Mouse (Mus musculus) right cerebral cortex, adult 2 months (tissue): ENCODE measurements around the gene Tex26.
A peak's percentile ranks its signal among the peaks of the same experiment; 100 is the strongest.

Experiments used
- DNase-seq, 2 experiments: peaks; one replicate each; pipeline ENCODE4 v3.0.0; 2021 to 2022; ENCODE audit warnings: low spot score in 2 of 2

Gene Tex26

DNA sequence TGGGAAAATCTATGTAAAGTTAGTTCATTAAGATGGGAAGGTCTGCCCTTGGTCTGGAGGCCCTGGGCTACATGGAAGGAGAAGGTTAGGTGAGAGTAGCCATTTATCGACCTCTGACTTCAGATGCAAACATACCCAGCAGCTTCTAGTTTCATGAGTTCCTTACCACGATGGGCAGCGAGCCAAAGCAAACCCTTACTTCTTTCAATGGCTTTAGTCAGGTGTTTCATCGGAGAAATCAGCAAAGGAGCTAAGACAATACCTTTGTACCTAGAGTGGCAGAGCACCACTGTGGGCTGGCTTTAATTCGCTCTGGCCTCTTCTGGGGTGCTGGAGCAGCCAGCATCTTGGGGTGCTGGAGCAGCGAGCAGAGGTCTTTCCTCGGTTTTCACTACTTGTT lies 5.8 kb upstream of the Tex26 start:
- no peak for DNase-seq

GRCm38 (mm10) chr5:149434141-149434690 lies 5.2 kb upstream of the Tex26 start:
- DNase-seq, result no peak

DNA sequence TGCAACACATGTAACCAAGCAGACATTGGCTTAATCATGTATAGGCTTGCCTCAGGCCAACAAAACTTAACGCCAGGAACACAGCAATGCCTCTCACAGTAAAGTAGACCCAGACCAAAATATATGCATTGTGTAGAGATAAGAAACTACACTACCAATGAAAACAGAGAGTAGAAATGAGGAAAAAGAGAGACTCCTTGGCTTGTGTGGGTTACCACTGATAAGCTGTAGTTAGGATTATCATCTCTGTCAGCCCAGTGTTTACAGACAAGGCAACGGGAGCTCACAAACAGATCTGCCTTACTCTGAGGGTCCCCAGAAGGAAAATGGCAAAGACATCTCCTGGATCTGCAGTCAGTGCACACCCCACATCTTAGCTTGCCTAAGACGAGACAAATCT lies 2.9 kb upstream of the Tex26 start:
- no peak for DNase-seq

DNA sequence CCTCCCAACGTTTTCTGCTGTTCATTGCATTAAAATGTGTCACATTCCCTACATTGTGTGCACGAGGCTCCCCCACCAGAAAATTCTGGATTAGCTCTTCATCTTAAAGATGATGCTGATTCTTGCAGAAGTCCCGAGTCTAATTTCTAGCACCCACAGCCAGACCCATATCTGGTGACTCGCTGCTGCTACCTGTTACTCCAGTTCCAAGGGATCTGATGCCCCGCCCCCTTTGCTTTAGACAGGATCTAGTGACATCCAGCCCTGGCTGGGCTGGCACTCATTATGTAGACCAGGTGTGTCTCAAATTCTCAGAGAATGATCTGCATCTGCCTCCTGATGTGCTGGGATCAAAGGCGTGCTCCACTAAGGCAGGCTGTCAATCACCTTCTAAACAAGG lies 2.3 kb upstream of the Tex26 start:
- no peak for DNase-seq

DNA sequence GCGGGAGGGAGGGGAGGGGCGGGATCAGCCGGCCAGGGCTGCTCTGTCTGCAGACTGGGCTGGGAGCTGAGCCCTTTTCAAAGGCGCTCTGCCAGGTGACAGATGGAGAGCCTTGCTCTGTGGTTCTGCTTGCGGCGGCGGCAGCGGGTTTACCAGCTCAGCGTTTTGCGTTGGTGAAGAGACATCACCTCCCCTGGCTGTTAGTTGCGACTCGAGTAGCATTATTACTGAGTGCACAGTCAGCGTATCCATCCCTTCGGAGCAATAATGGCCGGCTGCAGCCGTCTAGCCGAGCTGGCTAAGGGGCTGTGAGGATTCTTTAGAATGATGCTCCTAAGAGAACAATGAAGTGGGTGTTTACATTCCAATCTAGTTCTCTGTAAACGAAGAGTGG lies 717 bp downstream of the Tex26 start:
- DNase-seq, result peak; percentile 80

- DNase-seq, result no peak
Observed at GRCm38 (mm10) chr5:149441646-149442276, 2.3 kb downstream of the Tex26 start.

DNA sequence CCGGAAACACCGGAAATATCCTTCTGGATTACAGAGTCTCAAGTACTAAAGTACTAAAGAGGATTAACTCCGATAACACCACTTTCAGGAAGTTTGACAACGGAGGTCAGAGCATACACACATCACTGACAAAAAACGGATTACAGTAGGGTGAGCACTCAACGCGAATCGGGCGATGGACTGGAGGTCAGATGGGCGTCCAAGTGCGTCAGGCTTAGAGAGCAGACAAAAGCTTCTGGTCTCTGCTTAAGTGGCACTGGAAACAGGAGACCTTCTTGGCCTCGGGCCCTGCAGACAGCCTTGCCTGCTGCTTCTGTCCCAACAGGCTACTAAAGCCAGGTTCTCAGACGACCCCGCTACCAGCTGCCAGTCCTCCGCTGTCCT lies 2.8 kb downstream of the Tex26 start:
- DNase-seq, result no peak

DNA sequence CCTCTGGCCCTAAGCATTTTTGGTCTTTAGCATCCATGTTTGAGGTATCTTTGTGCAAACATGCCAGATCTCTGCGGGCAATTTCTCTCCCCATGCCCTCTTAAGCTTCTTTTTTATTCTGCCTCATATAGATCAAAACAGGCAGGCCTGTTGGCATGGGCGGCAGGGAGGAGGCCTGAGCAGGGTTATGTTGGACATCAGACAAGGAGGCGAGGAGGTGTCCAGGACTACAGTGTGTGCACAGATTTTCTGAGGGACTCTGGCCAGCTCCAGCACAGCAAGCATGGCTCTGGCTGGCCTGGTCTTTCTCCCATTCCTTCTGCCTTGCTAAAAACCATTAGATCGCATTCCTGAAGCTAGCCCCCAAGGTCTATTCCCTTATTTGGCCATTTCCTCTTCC lies 5.0 kb downstream of the Tex26 start:
- no peak for DNase-seq

DNA sequence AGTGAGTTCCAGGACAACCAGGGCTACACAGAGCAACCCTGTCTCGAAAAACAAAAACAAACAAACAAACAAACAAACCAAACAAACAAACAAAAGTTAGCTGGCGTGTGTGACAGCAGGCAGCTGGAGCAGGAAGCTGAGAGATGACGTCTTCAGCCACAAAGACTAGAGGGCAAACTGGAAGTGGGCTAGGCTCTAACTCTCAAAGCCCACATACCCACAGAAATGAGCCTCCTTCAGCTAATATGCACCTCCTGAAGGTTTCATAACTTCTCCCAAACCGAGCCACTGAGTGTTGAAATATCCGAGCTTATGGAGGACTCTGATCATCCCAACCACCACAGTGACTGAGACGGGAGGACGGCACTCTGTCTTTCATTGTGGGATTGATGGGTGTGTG lies 7.0 kb downstream of the Tex26 start:
- DNase-seq, result no peak

DNA sequence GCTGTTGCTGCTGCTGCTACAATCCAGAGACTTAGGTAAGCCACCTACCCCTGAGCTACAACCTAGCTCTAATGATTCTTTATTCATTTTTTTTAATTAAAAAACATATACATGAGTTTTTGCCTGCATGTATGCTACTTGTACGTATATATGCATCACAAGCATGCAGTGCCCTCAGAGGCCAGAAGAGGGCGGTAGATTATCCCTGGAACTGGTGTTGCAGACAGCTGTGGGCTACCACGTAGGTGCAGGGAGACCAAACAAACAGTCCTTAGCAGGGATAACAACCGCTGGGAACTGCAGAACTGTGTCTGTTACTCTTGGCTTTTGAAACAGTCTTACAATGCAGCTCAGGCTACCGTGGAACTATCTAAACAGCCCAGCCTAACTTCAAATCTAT lies 8.3 kb downstream of the Tex26 start:
- no peak for DNase-seq

GRCm38 (mm10) chr5:149449406-149449805 lies 9.9 kb downstream of the Tex26 start:
- DNase-seq, result no peak

GRCm38 (mm10) chr5:149451209-149451681 lies 11.8 kb downstream of the Tex26 start:
- DNase-seq, result peak; percentile 40 to 49

DNA sequence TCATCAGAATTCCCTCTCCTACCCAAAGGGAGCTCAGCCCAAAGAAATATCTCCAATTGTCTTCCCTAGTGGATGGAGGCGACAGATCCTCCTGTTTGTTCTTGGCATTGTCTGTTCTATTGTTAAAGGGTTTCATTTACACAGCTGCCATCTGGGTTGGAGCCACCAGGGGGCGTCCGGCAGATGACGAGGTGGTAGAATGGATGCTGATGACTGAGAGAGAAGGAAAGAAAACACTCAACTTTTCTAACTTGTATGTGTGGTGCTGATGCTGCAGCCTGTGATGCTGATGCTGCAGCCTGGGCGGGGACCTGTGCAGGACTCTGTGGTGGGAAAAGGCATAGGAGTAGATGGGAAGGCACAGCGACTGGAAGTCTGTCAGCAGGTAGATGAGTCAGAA lies 14.8 kb downstream of the Tex26 start:
- DNase-seq, result peak; percentile 75 to 76

GRCm38 (mm10) chr5:149456544-149456943 lies 17.1 kb downstream of the Tex26 start:
- DNase-seq, result no peak

DNA sequence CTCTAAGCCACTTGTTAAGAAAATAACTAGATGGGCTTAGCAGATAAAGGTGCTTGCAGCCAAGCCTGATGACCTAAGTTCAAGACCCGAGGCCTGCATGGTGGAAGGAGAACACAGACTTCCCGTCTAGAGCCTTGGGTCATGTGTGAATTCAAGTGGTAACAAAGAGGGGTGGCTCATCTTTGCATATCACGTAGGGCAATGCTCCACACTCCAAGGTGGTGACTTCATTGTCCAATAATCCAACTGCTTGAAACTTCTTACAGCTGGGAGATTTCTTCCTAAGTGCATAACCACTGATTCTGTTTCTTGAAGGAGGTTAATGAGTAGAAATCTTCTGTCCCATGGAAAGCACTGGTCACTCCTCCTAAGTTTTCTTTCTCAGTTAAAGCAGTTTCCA lies 22.6 kb downstream of the Tex26 start:
- no peak for DNase-seq

GRCm38 (mm10) chr5:149465305-149465704 lies 25.8 kb downstream of the Tex26 start:
- DNase-seq, result no peak

DNA sequence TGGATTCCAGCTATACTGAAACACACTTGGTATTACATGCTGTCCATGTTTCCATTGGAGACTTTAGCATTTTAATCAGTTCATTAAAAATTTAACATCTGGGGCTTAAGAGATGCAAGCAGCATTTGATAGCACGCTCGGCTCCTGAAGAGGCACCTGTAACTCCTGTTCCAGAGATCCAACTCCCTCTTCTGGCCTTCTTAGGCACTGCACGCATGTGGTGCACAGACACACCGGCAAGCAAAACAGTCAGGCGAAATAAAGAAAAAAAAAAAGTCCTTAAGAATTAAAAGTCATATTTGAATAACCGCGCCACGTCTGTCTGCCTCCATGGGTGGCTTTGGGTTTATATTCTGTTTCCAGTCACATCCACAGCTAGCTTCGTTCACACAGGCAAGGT lies 34.7 kb downstream of the Tex26 start:
- no peak for DNase-seq

DNA sequence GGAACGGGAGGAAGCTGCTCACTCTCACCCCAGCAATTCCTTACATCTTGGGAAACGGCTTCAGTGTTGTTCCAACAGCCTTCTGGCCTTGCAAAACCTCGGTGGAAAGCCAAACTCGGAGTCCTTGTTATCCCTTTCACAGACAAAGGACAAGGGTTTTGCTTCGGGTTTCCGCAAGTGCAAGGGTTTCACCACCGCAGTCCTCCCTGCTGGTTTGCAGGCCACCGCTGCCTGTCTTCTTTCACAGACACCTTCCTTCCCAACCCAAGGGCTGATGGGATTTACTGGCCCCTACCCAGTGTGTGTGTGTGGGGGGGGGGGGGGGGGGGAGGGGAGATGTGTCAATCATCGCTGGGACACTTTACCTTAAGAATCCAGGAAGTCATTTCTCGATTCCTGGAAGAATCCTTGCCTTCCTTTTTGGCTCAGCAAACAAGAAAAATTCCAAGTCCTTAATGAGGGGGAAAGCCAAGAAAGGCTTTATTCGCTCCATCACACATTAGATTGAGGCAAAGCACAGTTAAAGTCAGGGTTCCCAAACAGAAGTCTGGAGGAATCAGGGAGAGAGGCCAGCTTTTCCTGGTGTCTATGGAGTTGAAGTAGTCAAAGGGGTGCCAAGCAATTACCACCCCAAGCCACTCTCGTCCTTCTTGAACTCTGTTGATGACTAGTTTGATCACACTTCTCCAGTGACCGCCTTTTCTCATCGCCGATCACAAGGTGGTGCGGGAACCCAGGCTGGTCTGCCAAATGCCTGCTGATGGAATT lies 35.4 kb downstream of the Tex26 start:
- no peak for DNase-seq

DNA sequence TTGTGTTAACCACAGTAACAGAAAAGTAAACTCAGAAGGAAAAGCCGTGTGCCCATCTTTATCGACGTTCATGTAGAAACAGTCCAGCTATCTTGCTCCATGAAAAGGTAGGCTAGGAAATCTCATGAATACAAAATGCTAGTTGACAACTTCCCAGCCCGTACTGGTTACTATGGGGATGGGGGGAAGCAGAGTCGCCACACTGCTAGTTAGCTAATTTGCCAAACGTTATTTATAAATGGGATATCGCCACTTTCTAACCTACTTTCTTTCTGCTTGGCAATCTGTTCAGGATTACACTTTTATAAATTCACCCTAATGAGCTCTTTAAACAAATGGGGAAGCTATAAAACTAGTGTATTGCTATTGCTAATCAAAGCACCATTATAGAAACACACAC lies 42.5 kb downstream of the Tex26 start:
- no peak for DNase-seq

- peak; percentile 53 to 55 for DNase-seq
Observed at GRCm38 (mm10) chr5:149483321-149484052, 44.0 kb downstream of the Tex26 start.

DNA sequence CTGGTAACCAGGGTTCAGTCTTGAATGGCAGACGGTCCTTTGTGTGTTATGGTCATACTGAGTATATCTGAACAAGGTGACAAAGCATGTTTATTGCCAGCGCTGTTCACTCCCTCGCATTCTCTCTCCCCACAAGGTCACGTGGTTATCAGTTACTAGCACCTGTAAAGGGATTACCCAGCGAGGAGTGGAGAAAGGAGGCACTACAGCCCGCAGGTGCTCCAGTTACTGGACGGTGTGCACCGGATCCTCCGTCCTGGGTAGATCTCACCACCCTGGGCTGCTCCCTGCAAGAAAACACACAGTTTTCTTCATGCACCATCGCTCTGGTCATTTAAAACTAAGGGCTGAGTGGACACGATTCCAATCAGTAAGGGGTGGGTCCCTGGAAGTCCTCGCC lies 44.8 kb downstream of the Tex26 start:
- no peak for DNase-seq

DNA sequence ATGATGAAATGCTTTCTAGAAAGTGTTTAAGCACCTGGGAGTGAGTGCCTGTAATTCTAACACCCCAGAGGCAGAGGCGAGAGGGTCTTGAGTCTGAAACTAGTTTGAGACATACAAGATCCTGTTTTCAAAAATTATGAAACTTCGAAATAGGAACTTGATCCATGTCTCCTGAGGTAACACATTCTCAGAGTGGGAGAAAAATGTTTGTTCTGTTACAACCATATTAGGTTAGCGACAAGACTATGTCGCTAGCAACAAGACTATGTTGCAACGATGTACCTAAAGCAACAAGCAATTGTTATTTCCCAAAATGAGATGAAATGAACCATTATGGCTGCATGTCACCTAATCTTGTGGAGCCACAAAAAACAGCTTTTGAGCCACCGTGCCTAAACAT lies 46.0 kb downstream of the Tex26 start:
- no peak for DNase-seq
